Mouse (Mus musculus) MEL (cell line): Measurements from ENCODE around the gene AC170998.1.

Experiments
- CHD1 ChIP-seq: IDR thresholded peaks from 2 replicates; pipeline ENCODE4 v1.6.1; 2012; ENCODE audit warnings: low read depth, mild to moderate bottlenecking, inconsistent platforms, low read length, improper control_type of control experiment
- CTCF ChIP-seq, 3 experiments: IDR thresholded peaks in 2 of 3; conservative IDR thresholded peaks in 1 of 3; 2 replicates each; pipeline ENCODE4 v1.5.1; 2011 to 2012; ENCODE audit warnings: low read length in 3 of 3, low read depth in 2 of 3, mild to moderate bottlenecking in 2 of 3, improper control_type of control experiment in 1 of 3, inconsistent platforms in 1 of 3, mixed read lengths in 1 of 3, moderate library complexity in 1 of 3; ENCODE audit not compliant: control insufficient read depth in 1 of 3, insufficient read depth in 1 of 3, poor library complexity in 1 of 3, severe bottlenecking in 1 of 3
- JUND ChIP-seq: IDR thresholded peaks from 2 replicates; pipeline ENCODE4 v1.6.1; 2011; ENCODE audit warnings: low read depth, mild to moderate bottlenecking, improper control_type of control experiment, low read length
- POLR2A ChIP-seq, 2 experiments: IDR thresholded peaks; 2 replicates each; pipeline ENCODE4 v1.6.1; 2011 to 2012; ENCODE audit warnings: low read length in 2 of 2, mild to moderate bottlenecking in 2 of 2, control low read depth in 1 of 2, improper control_type of control experiment in 1 of 2, low read depth in 1 of 2, moderate library complexity in 1 of 2; ENCODE audit not compliant: control insufficient read depth in 1 of 2, insufficient read depth in 1 of 2, poor library complexity in 1 of 2
- SIN3A ChIP-seq: IDR thresholded peaks from 2 replicates; pipeline ENCODE4 v1.6.1; 2012; ENCODE audit warnings: low read length, improper control_type of control experiment, inconsistent platforms

DNA sequence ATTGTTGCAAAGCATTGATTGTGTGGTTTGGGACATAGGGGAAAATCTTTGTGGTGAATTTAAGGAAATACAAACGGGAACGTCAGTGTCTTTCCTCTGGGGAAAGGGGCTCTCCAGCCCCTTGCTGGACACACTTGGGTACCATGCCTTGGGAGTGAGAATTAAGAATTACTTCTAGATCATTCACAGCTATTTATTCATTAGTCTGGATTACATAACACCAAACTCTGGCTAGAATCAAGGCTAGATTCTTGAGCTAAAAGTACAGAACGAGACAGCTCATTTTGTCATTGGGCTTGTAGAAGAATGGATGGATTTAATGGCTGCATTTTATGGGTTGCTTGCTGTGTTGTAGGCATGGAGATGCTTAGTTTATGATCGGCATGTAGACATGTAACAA, 31.1 kb upstream of the AC170998.1 start:
- no peak for TF ChIP-seq SIN3A
- TF ChIP-seq CTCF (IDR thresholded peaks at IDR 0.05 in 2 of 3, conservative IDR thresholded peaks at IDR 0.05 in 1 of 3; ENCODE audit: control insufficient read depth in 1 of 3, insufficient read depth in 1 of 3, low read depth in 2 of 3, low read length in 3 of 3, poor library complexity in 1 of 3, severe bottlenecking in 1 of 3) = no peak
- no peak for TF ChIP-seq JUND
- TF ChIP-seq CHD1 = no peak
- TF ChIP-seq POLR2A (IDR thresholded peaks at IDR 0.05; ENCODE audit: control insufficient read depth in 1 of 2, insufficient read depth in 1 of 2, low read depth in 1 of 2, low read length in 2 of 2, poor library complexity in 1 of 2) = no peak
